Mouse (Mus musculus) limb, embryonic 12.5 days (tissue): ENCODE data around the gene Slc25a38. TPM values are rescaled to one million over a fixed set of nuclear protein-coding genes. Genes with fewer than 3 reads are reported as not detected.

Experiments
- ATAC-seq: fragments of 200-750 bp; cut with Nextera tagmentation; 2 replicates; pipeline ENCODE4 v1.8.0; 2017; ENCODE audit warnings: low read depth, moderate TSS enrichment; ENCODE audit not compliant: insufficient number of reproducible peaks, insufficient read depth, low FRiP score, low TSS enrichment
- H3K27ac ChIP-seq: fragments of 300-500 bp; sonication (generic); 2 replicates; pipeline ENCODE4 v1.5.1; 2016; ENCODE audit warnings: mild to moderate bottlenecking, moderate library complexity
- H3K27me3 ChIP-seq: fragments of 300-500 bp; sonication (generic); 2 replicates; pipeline ENCODE4 v1.6.1; 2016; ENCODE audit warnings: mild to moderate bottlenecking, moderate library complexity
- H3K36me3 ChIP-seq: fragments of 300-500 bp; sonication (generic); 2 replicates; pipeline ENCODE4 v1.6.1; 2016; ENCODE audit warnings: mild to moderate bottlenecking, moderate library complexity
- H3K4me1 ChIP-seq: fragments of 300-500 bp; sonication (generic); replicated peaks from 2 replicates; pipeline ENCODE4 v1.6.1; 2016
- H3K4me2 ChIP-seq: fragments of 300-500 bp; sonication (generic); 2 replicates; pipeline ENCODE4 v1.6.1; 2016; ENCODE audit warnings: mild to moderate bottlenecking, moderate library complexity
- H3K4me3 ChIP-seq: fragments of 300-500 bp; sonication (generic); replicated peaks from 2 replicates; pipeline ENCODE4 v1.5.1; 2016; ENCODE audit warnings: mild to moderate bottlenecking
- H3K9ac ChIP-seq: fragments of 300-500 bp; sonication (generic); replicated peaks from 2 replicates; pipeline ENCODE4 v1.6.1; 2016; ENCODE audit warnings: mild to moderate bottlenecking, moderate library complexity
- H3K9me3 ChIP-seq: fragments of 300-500 bp; sonication (generic); 2 replicates; pipeline ENCODE4 v1.6.1; 2016; ENCODE audit warnings: mild to moderate bottlenecking, moderate library complexity
- WGBS: fragments of 180-500 bp; shearing (Covaris S2); methylation state at CpG from one replicate; pipeline ENCODE4 v1.1.7; 2016; 5-methylcytosine and 5-hydroxymethylcytosine counted together
- polyA plus RNA-seq: library from polyadenylated mRNA; unstranded; fragments of >200 nt; fragmentation: Nextera tagmentation; extraction: Ambion mirVana; gene quantifications from 2 replicates; pipeline ENCODE4 v1.2.1, GENCODE M21; 2016

The Slc25a38 gene
- polyA plus RNA-seq, 1 experiment from 2014 or later: 34.1 TPM

DNA sequence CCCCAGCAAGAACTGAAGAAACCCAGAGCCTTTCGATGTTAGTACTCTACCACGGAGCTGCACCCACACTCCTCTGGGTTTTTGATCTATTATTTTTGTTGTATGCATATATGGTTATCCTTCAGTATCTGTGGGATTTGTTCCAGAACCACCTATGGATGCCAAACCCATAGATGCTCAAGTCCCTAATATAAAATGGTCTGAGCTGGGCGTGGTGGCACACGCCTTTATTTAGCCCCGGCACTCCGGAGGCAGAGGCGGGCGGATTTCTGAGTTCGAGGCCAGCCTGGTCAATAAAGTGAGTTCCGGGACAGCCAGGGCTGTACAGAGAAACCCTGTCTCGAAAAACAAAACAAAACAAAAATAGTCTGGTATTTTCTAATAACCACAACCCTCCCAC, 16.7 kb downstream of the Slc25a38 start:
- 63% methylated on average over 11 of the region's 11 CpGs for WGBS
- ATAC-seq: 0 out of 2 replicates have a peak, but pooled peaks have one; percentile 4
- peaks cover 56% of the 10 kb centered on the region for H3K36me3 ChIP-seq

DNA sequence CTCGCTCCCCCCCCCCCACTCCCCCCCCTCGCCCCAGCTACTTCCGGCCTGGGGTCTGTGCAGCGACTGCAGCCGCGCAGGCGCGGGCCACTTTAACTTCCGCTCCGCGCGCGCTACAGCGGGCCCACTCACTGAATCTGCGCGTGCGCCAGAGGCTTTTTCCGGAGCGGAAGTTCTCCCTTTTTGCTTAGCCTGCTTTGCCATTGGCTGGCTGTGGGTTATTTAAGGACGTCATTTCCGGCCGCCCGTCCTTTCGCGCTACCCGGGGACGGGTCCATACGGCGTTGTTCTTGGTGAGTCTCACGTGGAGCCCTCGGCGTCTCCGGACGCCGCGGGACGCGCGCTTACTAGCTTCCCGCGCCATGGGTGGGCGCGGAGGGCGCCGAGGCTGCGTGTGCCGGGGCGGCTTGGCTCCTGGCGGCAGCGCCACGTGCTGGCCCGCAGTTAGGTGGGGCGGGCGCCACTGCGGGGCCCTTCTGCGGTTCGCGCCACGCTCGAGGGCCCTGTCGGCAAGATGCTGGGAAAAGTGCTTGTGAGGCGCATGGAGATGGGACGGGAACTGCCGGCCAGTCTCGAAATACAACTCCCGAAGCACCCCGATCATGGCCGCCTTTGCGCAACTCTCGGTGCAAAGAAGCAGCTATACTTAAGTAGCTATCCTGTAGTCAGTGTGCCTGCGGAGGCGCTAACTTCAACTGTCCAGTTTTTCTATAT, 17.5 kb downstream of the Slc25a38 start, which contains the start of gene Rpsa:
Gene Rpsa (plus strand): TSS at position 152 of the 714 bp plus-strand sequence.
- WGBS: under 1% methylated on average over 67 of the region's 72 CpGs
- H3K27ac ChIP-seq: peak within 1 kb of the TSS; percentile 93
- H3K9ac ChIP-seq: peak within 1 kb of the TSS; percentile 100
- peak; percentile 92 for ATAC-seq
- H3K4me2 ChIP-seq: peak within 1 kb of the TSS; percentile 88
- H3K4me3 ChIP-seq: peak within 1 kb of the TSS; percentile 99
- peaks cover 15% of the 10 kb centered on the region for H3K4me1 ChIP-seq
- H3K9me3 ChIP-seq: no peaks in the 10 kb centered on the region
- H3K36me3 ChIP-seq: peaks cover 59% of the 10 kb centered on the region
- H3K27me3 ChIP-seq: no peaks in the 10 kb centered on the region

More for the DNA sequence above, 16.7 kb downstream of the Slc25a38 start:
- H3K4me1 ChIP-seq: peaks cover 15% of the 10 kb centered on the region
- H3K4me2 ChIP-seq: peak overlapping the region; percentile 53
- peak overlapping the region; percentile 85 for H3K27ac ChIP-seq
- peak overlapping the region; percentile 99 for H3K4me3 ChIP-seq
- H3K9ac ChIP-seq: peak overlapping the region; percentile 56
- H3K27me3 ChIP-seq: no peaks in the 10 kb centered on the region
- no peaks in the 10 kb centered on the region for H3K9me3 ChIP-seq

DNA sequence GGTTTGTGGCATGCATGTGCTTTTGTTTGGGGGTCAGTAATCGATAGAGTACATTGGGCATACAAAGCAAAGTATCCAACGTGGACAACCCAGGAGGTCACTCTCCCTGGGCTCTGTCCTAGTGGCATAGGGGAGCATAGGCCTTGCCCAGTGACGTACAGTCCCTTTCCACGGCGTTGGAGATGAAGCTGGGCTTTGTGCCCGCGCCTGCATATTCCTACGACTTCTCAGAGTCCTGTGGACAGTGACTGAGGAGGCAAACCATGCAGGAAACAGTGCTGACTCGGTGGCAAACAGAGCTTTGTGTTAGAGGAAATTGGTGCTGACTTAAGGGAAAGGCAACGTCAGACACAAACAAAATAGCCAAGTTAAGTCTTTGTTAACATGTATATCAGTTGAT, 19.1 kb downstream of the Slc25a38 start:
- Histone ChIP-seq H3K27me3 (no peaks in the 10 kb centered on the region), H3K27ac (no peak overlapping the region), H3K9ac (peak overlapping the region; percentile 100), H3K36me3 (peaks cover 50% of the 10 kb centered on the region), H3K9me3 (no peaks in the 10 kb centered on the region), H3K4me2 (peak overlapping the region; percentile 88), H3K4me3 (peak overlapping the region; percentile 99), H3K4me1 (peaks cover 15% of the 10 kb centered on the region)
- 79% methylated on average over 10 of the region's 10 CpGs for WGBS
- ATAC-seq: no peak

DNA sequence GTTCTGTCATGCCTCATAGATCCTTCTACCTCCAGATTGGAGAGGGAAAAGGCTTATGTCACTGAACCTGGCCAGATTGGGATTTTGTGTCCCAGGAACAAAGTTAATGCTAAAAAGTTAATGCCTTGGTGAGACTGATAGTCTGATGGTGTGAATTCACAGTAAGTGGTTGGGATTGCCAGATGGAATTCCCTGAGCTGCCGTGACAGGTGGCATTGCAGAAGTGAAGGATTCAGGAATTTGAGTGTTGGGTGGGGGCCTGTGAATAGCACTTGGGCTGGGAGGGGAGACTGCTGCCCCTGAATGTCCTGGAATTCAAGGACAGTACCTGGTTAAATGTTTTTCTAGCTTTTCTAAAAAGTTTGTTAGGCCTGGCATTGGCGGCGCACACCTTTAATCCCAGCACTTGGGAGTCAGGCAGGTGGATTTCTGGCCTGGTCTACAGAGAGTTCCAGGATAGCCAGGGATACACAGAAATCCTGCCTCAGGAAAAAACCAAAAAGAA, 21.7 kb downstream of the Slc25a38 start:
- Histone ChIP-seq H3K27ac (no peak overlapping the region), H3K4me3 (no peak overlapping the region), H3K36me3 (peaks cover 47% of the 10 kb centered on the region), H3K4me2 (no peak overlapping the region), H3K27me3 (no peaks in the 10 kb centered on the region), H3K4me1 (peaks cover 14% of the 10 kb centered on the region), H3K9ac (no peak overlapping the region), H3K9me3 (no peaks in the 10 kb centered on the region)
- 90% methylated on average over 3 of the region's 3 CpGs for WGBS
- no peak for ATAC-seq

DNA sequence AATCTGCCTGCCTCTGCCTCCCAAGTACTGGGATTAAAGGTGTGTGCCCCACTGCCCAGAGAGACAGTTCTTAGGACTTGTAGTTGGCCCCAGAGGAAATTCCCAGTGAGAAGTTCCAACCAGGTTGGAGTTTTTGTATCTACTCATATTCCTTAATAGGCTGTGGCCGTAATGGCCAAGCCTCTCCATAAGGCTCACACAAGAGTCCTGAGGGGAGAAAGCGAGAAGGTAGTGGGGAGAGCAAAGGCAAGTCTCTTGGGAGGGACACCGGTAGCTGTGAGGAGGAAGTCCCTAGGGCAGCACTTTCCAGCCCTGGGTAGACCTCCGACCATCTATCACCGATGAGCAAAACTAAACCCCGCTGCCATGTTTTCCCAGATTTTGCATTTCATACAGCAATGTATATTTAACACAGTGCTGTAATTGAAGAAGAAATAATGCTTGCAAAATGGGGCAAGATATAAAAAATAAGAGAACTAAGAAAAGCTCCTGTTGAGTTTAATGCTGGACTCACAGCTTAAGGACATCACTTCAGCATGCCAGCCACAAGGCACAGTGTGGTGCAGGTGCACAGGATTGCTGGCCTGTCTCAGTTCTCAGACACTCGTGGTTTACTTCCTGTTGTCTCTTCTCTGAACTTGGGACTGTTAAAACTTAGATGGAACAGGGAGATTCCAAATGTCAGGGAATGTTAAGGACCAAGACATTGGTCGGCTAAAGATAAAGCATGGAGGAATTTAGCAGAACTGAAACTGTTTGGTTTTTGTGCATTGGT, 23.0 kb downstream of the Slc25a38 start:
- H3K27ac ChIP-seq: peak overlapping the region; percentile 23
- H3K9me3 ChIP-seq: no peaks in the 10 kb centered on the region
- no peak for ATAC-seq
- no peaks in the 10 kb centered on the region for H3K27me3 ChIP-seq
- whole genome bisulfite sequencing: 36% methylated on average over 8 of the region's 8 CpGs
- no peak overlapping the region for H3K4me3 ChIP-seq
- H3K36me3 ChIP-seq: peaks cover 47% of the 10 kb centered on the region
- no peak overlapping the region for H3K4me2 ChIP-seq
- H3K9ac ChIP-seq: no peak overlapping the region
- peaks cover 11% of the 10 kb centered on the region for H3K4me1 ChIP-seq

DNA sequence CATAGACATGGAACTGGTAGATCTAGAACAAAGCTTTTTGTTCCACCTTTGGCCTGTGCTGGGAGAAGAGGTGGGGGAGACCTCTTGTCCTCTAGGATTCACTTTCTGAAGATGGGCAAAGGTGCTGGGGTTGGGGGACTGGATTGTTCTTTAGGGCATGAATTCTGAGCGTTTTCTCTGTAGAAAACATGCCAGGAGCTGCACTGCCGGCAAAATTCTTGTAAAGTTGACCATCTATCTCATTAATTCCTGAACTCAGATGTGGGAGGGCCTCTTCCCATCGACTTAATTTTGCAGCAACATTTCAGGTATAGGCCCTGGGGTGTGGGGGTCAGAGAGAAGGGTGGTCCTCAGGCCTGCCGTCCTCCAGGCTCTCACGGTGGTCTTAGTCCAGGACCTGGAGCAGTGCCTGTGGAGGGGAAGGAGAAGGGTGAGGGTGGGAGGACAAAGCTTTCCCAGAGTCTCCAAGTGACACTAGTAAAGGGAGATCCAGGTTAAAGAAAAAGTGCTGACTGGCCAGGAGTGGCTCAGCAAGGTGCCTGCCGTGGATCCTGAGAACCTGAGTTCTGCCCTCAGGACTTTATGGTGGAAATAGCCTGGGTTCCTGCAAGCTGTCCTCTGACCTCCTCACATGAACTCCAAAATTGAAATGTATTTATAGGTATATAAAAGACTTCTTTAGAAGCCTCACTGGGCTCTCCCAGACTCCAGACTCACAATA, 23.7 kb downstream of the Slc25a38 start:
- Histone ChIP-seq H3K4me1 (peaks cover 5% of the 10 kb centered on the region), H3K9me3 (no peaks in the 10 kb centered on the region), H3K27ac (no peak overlapping the region), H3K27me3 (no peaks in the 10 kb centered on the region), H3K4me2 (no peak overlapping the region), H3K36me3 (peaks cover 43% of the 10 kb centered on the region), H3K9ac (no peak overlapping the region), H3K4me3 (no peak overlapping the region)
- 46% methylated on average over 6 of the region's 6 CpGs for WGBS
- no peak for ATAC-seq

DNA sequence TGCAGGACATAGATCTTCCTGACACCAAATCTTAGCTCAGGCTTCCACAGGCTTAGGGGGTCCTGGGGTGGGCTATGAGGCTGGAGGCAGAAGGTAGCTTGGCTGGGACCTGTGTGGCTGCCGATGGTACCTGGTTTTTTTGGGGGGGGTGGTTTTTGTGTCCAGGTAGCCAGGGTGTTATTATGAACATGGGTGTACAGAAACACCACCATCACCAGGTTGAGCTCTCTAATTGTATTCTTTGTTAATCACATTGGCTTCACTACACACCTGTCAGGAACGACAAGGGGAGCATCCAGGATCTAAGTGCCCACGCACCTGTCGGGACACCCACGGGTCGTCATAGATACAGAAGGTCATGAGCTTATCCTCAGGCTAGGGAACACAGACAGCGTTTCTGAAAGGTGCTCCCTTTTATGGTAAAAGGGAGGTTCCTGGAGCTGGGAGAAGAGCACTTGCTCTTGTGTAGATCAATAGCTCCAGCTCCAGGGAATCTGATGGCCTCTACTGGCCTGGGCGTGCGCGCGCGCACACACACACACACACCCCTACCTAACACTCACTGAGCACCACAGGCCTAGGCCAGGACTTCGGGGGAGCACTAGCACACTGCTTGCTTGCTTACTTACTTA, 24.5 kb downstream of the Slc25a38 start:
- no peak overlapping the region for H3K9ac ChIP-seq
- 85% methylated on average over 13 of the region's 13 CpGs for WGBS
- H3K4me2 ChIP-seq: no peak overlapping the region
- peaks cover 35% of the 10 kb centered on the region for H3K36me3 ChIP-seq
- H3K4me3 ChIP-seq: no peak overlapping the region
- H3K27me3 ChIP-seq: no peaks in the 10 kb centered on the region
- no peak; the same call in 1 of the 2 replicates for ATAC-seq
- no peaks in the 10 kb centered on the region for H3K4me1 ChIP-seq
- no peaks in the 10 kb centered on the region for H3K9me3 ChIP-seq
- H3K27ac ChIP-seq: no peak overlapping the region

DNA sequence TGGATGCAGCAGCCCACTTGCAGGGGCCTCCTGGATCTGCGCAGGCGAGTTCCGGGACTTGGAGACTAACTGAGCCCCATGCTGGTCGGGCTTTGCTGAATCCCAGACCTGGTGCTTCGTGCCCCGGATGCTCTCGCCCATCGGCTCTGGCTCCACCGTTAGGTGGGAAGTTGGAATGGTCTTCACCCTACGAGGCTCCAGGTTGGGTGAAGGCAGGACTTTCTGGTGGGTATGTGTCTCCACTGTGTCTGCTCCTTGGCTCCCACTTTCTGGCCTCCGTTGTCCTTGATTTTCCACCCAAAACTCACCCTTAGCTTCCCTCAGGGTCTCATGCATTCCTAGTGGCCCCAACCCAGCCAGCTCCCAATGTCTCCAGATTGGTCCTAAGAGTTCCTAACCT, 25.3 kb downstream of the Slc25a38 start:
- no peak for ATAC-seq
- Histone ChIP-seq H3K27me3 (no peaks in the 10 kb centered on the region), H3K9ac (no peak overlapping the region), H3K4me1 (no peaks in the 10 kb centered on the region), H3K4me3 (no peak overlapping the region), H3K27ac (no peak overlapping the region), H3K36me3 (peaks cover 27% of the 10 kb centered on the region), H3K4me2 (no peak overlapping the region), H3K9me3 (no peaks in the 10 kb centered on the region)
- 91% methylated on average over 11 of the region's 11 CpGs for WGBS

DNA sequence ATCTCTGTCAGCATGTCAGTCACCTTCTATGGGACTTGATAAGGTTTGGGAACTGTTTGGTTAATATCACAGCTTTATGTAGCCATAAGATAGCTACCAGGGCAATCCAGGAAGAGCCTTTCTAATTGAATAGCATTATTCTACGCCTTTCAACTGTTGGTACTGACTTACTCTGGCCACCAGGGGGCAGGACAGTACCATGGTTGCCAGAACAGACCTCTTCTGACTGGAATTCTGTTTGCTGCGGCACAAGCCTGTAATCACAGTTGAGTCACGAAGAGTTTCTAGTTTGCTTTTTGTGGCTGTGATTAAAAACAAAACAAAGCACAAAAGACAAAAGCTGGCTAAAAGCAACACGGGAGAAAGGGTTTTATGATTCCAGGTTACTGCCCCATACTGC, 30.5 kb downstream of the Slc25a38 start:
- WGBS: 10% methylated on average over 4 of the region's 4 CpGs
- no peak overlapping the region for H3K4me3 ChIP-seq
- H3K27me3 ChIP-seq: 0 out of 2 replicates have a peak, but pooled peaks cover 3% of the 10 kb centered on the region
- H3K27ac ChIP-seq: no peak overlapping the region
- no peaks in the 10 kb centered on the region for H3K9me3 ChIP-seq
- H3K9ac ChIP-seq: no peak overlapping the region
- ATAC-seq: no peak
- no peaks in the 10 kb centered on the region for H3K36me3 ChIP-seq
- H3K4me2 ChIP-seq: no peak overlapping the region
- no peaks in the 10 kb centered on the region for H3K4me1 ChIP-seq

DNA sequence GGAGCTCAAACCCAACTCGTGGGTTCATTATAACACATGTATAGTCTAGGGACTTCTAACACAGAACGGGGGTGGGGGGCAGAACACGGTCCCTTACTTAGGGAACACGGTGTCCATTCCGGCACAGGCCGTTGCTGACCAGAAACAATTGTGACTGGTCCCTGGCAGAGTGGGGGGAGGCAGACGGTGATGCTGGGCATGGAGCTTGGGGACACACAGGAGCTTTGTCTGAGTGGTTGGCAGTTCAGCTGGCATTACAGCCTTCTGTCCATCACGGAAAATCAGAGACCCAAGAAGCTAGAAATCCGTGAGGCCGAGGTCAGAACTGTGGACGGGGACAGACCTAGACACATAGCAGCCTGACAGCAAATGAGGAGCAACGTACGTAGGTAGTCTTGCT, 34.3 kb downstream of the Slc25a38 start:
- WGBS: 86% methylated on average over 13 of the region's 13 CpGs
- H3K9me3 ChIP-seq: no peaks in the 10 kb centered on the region
- H3K27me3 ChIP-seq: 0 out of 2 replicates have a peak, but pooled peaks cover 3% of the 10 kb centered on the region
- H3K36me3 ChIP-seq: no peaks in the 10 kb centered on the region
- ATAC-seq: no peak
- no peak overlapping the region for H3K27ac ChIP-seq
- no peak overlapping the region for H3K4me3 ChIP-seq
- H3K9ac ChIP-seq: no peak overlapping the region
- no peak overlapping the region for H3K4me2 ChIP-seq
- H3K4me1 ChIP-seq: no peaks in the 10 kb centered on the region
